In the genomic region with DNA sequence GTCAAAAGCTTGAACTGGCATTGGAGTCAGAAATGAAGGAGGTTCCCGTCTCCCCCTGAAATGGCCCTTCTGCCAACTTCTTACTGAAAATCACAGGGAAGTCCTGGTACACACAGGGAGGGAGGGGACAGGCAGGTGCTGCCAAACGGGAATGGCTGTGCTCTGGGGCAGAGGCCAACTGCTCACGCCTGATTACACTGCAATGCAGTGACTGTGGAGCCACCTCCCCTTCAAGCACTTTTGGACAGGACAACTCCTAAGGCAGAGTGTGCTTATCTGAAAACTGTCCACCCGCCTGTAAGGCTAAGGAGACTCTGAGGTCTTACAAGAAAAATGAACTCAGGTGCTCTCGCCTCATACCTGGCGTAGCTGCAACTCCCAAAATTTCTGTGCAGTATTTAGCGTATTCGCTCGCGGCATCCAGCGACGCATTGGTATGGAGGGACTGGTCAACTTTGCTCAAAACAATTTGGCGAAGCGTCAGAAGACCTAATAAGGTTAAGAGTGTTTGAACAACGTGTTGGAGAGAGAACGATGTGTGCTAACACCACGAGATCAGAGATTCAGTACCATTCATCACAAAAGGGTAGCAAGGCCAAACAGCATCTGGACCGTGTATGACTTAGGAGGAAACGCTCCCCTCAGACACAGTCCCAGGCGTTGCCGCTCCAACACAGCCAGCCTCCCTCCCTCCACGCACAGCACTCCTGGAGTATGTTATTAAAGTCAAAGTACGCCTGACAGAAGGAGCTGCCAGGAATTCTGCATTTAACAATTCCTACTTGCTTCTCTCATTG, we compare ENCODE assay signal across 8 mouse cellular contexts.
A peak's percentile ranks its signal among the peaks of the same experiment; 100 is the strongest.
DNase-seq lines count a peak whose midpoint lies in the region; ATAC-seq and TF ChIP-seq lines count a peak whose summit lies in the region.

No protein-coding gene starts in this region.

- no peak overlapping the region for H3K9ac ChIP-seq in hindbrain, embryonic 15.5 days
- no peak overlapping the region for H3K9ac ChIP-seq in liver, embryonic 14.5 days (replicated peaks)

- no peak overlapping the region for H3K4me2 ChIP-seq in hindbrain, embryonic 15.5 days
- H3K4me2 ChIP-seq in liver, embryonic 14.5 days (ENCODE audit: low read depth): peak overlapping the region; percentile 24; the same call in 1 of the 2 replicates

- peaks cover 26% of the 10 kb centered on the region for H3K4me1 ChIP-seq in hindbrain, embryonic 15.5 days (replicated peaks)
- H3K4me1 ChIP-seq in liver, embryonic 14.5 days (replicated peaks; ENCODE audit: control insufficient read depth in 2 of 2, insufficient read depth in 2 of 2, low read length in 1 of 2): peaks cover 6 to 54% of the 10 kb centered on the region in 2 experiments

- DNase-seq in ovary, postnatal 36 days (ENCODE audit: low spot score): peak; percentile 48
- no peak for DNase-seq in ovary, adult 18-20 months (ENCODE audit: low spot score)
- DNase-seq in cerebellum, postnatal 36 days: peak; percentile 46 to 58
- no peak for DNase-seq in liver, embryonic 14.5 days (ENCODE audit: low read depth in 3 of 3, low spot score in 3 of 3)
- DNase-seq in yolk sac, embryonic 10.5 days (ENCODE audit: low spot score): peak; percentile 59
- no peak for DNase-seq in left cerebral cortex, adult 8-10 months (ENCODE audit: low spot score in 2 of 2)
- no peak for DNase-seq in adrenal gland, postnatal 4 days (ENCODE audit: low spot score in 2 of 2)

- H3K36me3 ChIP-seq in hindbrain, embryonic 15.5 days: peaks cover 23% of the 10 kb centered on the region; the same call in 1 of the 2 replicates
- no peaks in the 10 kb centered on the region for H3K36me3 ChIP-seq in liver, embryonic 14.5 days (replicated peaks; ENCODE audit: control insufficient read depth, insufficient read depth, low read depth)

- H3K27ac ChIP-seq in hindbrain, embryonic 15.5 days (replicated peaks): no peak overlapping the region
- peak overlapping the region; percentile 30 for H3K27ac ChIP-seq in liver, embryonic 14.5 days

- 75% methylated on average over 23 of the region's 23 CpGs for WGBS in hindbrain, embryonic 15.5 days
- 66% methylated on average over 23 of the region's 23 CpGs for WGBS in liver, embryonic 14.5 days (ENCODE audit: insufficient replicate concordance)

- ATAC-seq in hindbrain, embryonic 15.5 days (ENCODE audit: low FRiP score, low read depth): peak; percentile 67; the same call in 1 of the 2 replicates
- peak; percentile 63 for ATAC-seq in liver, embryonic 14.5 days (ENCODE audit: insufficient read depth)

- H3K4me3 ChIP-seq in hindbrain, embryonic 15.5 days: no peak overlapping the region
- H3K4me3 ChIP-seq in liver, embryonic 14.5 days (ENCODE audit: insufficient read depth in 1 of 2, low read depth in 2 of 2, low read length in 2 of 2): no peak overlapping the region

- H3K9me3 ChIP-seq in hindbrain, embryonic 15.5 days: no peaks in the 10 kb centered on the region
- H3K9me3 ChIP-seq in liver, embryonic 14.5 days (ENCODE audit: control insufficient read depth, low read length): no peaks in the 10 kb centered on the region

- H3K27me3 ChIP-seq in hindbrain, embryonic 15.5 days: no peaks in the 10 kb centered on the region
- no peaks in the 10 kb centered on the region for H3K27me3 ChIP-seq in liver, embryonic 14.5 days (ENCODE audit: control insufficient read depth, insufficient read depth, low read length)

- TF ChIP-seq EP300 in liver, embryonic 14.5 days (IDR thresholded peaks at IDR 0.05; ENCODE audit: low read depth): no peak

- no peak for TF ChIP-seq CTCF in liver, embryonic 14.5 days (IDR thresholded peaks at IDR 0.05; ENCODE audit: low read depth)

Comparison
In these comparisons a context has a peak if more than half of its experiments do, and no peak if none do; other contexts are left out.
1. DNase-seq: peak in ovary, postnatal 36 days (single experiment), cerebellum, postnatal 36 days (2 of 2) and yolk sac, embryonic 10.5 days (single experiment); none in ovary, adult 18-20 months (single experiment), liver, embryonic 14.5 days (0 of 3), left cerebral cortex, adult 8-10 months (0 of 2) and adrenal gland, postnatal 4 days (0 of 2).